Mouse (Mus musculus) thymus, postnatal 10 days (tissue): ENCODE measurements around the gene Shisal1.

Source experiments
- DNase-seq, 2 experiments: peaks; one replicate each; pipeline ENCODE4 v3.0.0; 2021; ENCODE audit warnings: low spot score in 2 of 2

The Shisal1 gene

GRCm38 (mm10) chr15:84378734-84379133 is 68.2 kb downstream of the Shisal1 start:
- DNase-seq, result no peak

GRCm38 (mm10) chr15:84372801-84373200 is 74.1 kb downstream of the Shisal1 start:
- DNase-seq, result no peak

- DNase-seq, result no peak
These were observed 79.5 kb downstream of the Shisal1 start for GRCm38 (mm10) chr15:84367402-84367801.

DNA sequence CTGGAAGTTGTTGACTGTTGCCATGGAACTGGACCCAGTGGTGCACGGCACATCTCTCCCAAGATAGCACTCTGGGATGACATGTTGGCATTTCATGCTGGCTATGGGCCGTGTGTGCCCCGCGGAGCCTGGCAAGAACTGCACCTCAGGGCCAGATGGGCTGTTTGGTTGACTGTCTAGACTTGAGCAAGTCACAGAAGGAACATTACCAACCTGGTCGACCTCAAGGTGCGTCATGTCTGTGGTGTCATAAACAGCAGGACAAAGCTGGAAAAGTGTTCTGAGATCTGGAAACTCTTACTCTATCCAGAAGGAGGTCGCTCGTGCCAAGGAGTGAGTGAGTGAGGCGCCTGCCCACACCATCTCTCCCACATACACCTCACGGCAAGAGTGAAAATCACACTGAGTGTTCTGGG is 80.3 kb downstream of the Shisal1 start:
- DNase-seq, result no peak

GRCm38 (mm10) chr15:84365675-84366381 is 81.1 kb downstream of the Shisal1 start:
- DNase-seq, result no peak

DNA sequence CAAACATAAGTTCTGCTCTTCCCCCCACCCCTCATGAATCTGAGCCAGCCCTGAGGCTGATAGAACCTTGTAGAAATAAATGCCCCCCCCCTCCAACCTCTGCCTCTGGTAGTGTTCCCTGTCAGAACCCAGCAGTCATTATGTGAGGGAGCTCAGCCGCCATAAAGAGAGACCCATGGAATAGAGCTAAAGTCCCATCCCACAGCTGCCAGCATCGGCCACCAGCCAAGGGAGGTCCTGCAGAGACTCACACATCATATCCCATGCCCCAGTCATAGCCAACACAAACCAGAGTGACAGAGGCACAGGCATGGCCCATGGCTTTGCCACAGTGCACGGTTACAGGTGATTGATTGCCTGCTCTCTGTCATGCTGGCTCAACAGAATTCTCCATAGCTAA is 82.2 kb downstream of the Shisal1 start:
- DNase-seq, result no peak

DNA sequence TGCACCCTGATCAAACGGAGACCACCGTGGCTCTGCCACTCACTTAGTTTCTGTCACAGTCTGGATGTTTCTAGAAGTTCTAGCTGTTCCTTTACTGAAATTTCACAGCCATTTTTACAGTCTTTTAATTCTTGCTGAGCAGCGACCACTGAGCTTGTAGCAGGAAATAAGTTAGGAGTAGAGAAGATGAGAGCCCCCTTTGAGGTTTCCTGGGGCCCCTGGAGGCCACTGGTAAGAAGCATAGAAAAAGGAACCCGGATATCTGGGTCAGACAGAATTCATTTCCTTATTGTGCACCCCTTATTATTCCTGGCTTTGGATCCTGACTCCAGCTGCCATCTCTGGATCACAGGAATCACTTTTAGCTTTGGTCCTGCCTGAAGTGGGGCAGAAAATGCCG is 91.8 kb downstream of the Shisal1 start:
- peak; percentile 33 to 40 for DNase-seq

DNA sequence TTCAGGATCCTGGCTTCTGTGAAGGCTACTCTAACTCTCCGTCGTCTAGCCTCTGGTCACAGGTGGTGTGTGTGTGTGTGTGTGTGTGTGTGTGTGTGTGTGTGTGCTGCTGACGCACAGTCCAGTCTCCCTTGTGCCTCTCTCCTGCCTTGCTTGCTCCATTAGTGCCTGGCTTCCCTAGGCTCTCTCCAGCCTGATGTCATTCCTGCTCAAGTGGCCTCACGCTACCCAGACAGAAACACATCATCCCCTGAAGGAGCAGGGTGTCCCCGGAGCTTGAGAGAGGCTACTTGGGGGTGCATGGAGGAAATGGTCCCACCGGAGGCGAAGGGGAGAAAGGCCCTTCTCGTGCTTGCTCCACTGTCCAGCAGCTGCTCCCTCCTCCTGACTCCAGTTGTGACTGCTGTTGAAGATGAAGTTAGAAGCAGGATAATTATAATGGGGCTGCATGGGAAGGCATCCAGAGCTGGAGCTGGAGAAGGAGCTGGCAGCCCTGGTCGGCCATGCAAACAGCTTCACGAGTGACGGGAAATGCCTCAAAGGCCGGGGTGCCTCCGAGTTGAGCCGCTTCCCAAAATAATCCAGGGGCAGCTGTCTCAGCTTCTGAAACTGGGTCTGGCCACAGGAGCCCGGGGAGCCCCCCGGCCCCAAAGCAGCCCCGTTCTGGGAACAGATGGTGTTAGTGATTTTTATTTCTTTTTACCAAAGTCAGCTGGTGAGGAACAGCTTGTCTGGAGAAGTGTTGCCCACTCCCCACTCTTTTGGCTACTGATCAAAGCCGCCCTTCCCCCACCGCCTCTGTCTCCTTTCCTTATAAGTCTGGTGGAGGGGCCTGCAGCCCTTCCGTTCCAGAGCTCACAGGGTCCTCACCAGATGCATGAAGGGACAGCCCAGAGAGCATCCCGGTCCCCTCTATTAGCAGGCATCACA is 94.7 kb downstream of the Shisal1 start:
- DNase-seq, result no peak

DNA sequence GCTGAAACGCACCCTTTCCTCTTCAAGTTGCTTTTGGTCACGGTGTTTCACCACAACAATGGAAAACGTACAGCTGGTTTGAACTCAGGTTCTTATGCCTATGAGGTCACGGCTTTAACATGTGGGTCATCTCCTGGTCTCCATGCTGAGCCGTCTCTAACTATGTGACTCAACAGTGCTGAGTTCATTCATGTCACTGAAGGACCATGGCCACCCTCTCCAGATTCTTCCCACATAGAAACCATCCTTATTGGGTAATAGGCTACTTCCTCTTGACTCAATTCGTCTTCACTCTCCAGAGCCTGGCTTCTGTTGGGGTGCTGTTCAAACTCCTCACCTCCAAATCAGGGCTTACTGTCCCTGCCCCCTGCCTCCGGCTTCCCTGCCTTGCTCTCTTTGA is 95.6 kb downstream of the Shisal1 start:
- no peak for DNase-seq

- no peak for DNase-seq
These were observed 96.8 kb downstream of the Shisal1 start for GRCm38 (mm10) chr15:84349915-84350738.

DNA sequence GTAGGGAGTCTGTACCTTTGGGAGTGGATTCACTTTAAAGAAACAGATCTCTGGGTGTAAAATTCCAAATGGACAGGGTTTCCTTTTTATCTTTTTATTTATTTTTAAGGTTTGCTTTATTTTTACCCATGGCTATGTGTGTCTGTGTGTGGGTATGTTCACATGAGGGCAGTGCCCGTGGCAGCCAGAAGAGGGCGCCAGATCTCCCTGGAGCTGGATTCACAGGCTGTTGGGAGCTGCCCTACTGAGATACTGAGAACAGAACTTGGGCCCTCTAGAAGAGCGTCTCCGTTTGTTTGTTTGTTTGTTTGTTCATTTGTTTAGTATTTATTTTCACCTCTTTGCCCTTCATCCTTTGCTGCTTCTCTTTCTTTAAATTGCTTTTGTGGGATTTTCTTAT is 98.1 kb downstream of the Shisal1 start:
- no peak for DNase-seq

GRCm38 (mm10) chr15:84340926-84341325 is 106.0 kb downstream of the Shisal1 start:
- DNase-seq, result no peak

- DNase-seq, result no peak
These were observed 109.3 kb downstream of the Shisal1 start for GRCm38 (mm10) chr15:84337599-84337998.

GRCm38 (mm10) chr15:84336281-84336817 is 110.5 kb downstream of the Shisal1 start:
- no peak for DNase-seq

- DNase-seq, result no peak
These were observed 115.8 kb downstream of the Shisal1 start for GRCm38 (mm10) chr15:84331066-84331612.

DNA sequence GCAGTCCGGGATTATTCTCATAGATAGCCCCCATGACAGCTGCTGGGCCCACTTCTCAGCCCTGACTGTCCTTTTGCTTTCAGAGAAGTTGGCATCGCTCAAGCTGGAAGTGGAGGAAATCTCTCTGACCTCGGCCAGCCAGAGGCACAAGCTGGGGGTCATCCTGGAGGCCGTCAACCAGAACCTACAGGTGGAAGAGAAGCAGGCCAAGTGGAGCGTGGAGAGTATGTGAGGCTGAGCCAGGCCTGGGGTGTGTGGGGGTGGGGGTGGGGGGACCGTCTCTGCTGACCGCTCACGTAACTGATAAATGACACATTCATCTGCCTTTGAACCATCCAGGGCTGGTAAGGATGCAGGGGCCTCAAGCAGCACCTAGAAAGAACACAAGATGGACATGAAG is 117.0 kb downstream of the Shisal1 start:
- no peak for DNase-seq
